Mouse (Mus musculus): ENCODE measurements around the gene Rnf168.

Gene Rnf168

GRCm38 (mm10) chr16:32312859-32313258, 35.6 kb downstream of the Rnf168 start:
- DNase-seq (ENCODE audit: low read depth, low spot score): no peak

GRCm38 (mm10) chr16:32316601-32317000, 39.3 kb downstream of the Rnf168 start:
- no peak for DNase-seq (ENCODE audit: low read depth, low spot score)

GRCm38 (mm10) chr16:32323953-32324352, 46.7 kb downstream of the Rnf168 start:
- DNase-seq (ENCODE audit: low read depth, low spot score): no peak

GRCm38 (mm10) chr16:32330876-32331670, 53.8 kb downstream of the Rnf168 start:
- no peak for DNase-seq (ENCODE audit: low read depth, low spot score)

GRCm38 (mm10) chr16:32332040-32332555, 54.8 kb downstream of the Rnf168 start, which contains the start of gene Ubxn7:
TSS of gene Ubxn7 (plus strand) at chr16:32332257.
- DNase-seq (ENCODE audit: low read depth, low spot score): peak; percentile 90

- no peak for DNase-seq (ENCODE audit: low read depth, low spot score)
These were observed 55.6 kb downstream of the Rnf168 start for GRCm38 (mm10) chr16:32332556-32333511.

- DNase-seq (ENCODE audit: low read depth, low spot score): no peak
These were observed 57.9 kb downstream of the Rnf168 start for GRCm38 (mm10) chr16:32335146-32335545.

GRCm38 (mm10) chr16:32336026-32336780, 58.9 kb downstream of the Rnf168 start:
- DNase-seq (ENCODE audit: low read depth, low spot score): no peak

- DNase-seq (ENCODE audit: low read depth, low spot score): no peak
These were observed 59.7 kb downstream of the Rnf168 start for GRCm38 (mm10) chr16:32337001-32337400.

GRCm38 (mm10) chr16:32340451-32340850, 63.2 kb downstream of the Rnf168 start:
- no peak for DNase-seq (ENCODE audit: low read depth, low spot score)

- no peak for DNase-seq (ENCODE audit: low read depth, low spot score)
These were observed 68.3 kb downstream of the Rnf168 start for GRCm38 (mm10) chr16:32345521-32345920.

- DNase-seq (ENCODE audit: low read depth, low spot score): no peak
These were observed 73.5 kb downstream of the Rnf168 start for GRCm38 (mm10) chr16:32350776-32351175.
